7 mouse cellular contexts compared by ENCODE assay signal in the genomic region with DNA sequence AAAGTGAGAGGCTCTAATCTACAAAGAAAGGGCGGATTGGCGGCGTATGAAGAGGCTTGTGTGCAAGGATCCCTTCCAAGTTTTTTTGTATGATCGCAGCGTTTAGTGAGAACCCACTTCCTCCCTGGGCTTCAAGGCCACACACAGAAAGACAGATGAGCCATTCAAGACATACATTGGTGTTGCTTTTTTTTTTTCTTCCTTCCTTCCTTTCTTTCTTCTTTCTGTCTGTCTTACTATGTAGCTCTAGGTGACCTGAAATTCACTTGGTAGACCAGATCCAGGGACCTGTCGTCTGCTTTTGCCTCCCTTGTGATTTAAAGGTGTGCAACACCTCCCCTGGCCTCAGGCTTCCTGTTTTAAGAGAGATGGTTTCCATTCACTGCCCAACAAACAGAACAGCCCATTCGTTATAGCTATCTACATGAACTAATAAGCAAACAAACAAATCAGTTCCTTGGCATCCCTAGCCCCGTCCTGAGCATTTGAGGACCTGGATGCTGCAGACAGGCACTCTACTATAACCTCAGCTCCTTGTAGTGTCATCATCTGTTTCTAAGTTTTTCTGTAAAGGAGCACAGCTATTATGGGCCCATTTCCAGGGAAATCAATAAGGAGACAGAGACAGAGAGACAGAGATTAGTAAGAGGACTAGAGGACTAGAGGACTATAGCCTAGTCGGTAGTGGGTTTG. TPM values are rescaled to one million over a fixed set of nuclear protein-coding genes. Genes with fewer than 3 reads are reported as not detected.
DNase-seq lines count a peak whose midpoint lies in the region; ATAC-seq and TF ChIP-seq lines count a peak whose summit lies in the region.

No protein-coding gene starts in this region.

- H3K4me3 ChIP-seq in lung, adult 2 months (replicated peaks; ENCODE audit: extremely low read depth, low read depth, low read length) = peak overlapping the region; percentile 60
- peak overlapping the region; percentile 98 for H3K4me3 ChIP-seq in embryonic facial prominence, embryonic 13.5 days
- H3K4me3 ChIP-seq in hindbrain, embryonic 16.5 days (ENCODE audit: low read length) = peak overlapping the region; percentile 99
- peak overlapping the region; percentile 100 for H3K4me3 ChIP-seq in midbrain, embryonic 16.5 days (ENCODE audit: low read depth, low read length)

- H3K27me3 ChIP-seq in embryonic facial prominence, embryonic 13.5 days = no peaks in the 10 kb centered on the region
- no peaks in the 10 kb centered on the region for H3K27me3 ChIP-seq in hindbrain, embryonic 16.5 days (replicated peaks; ENCODE audit: control insufficient read depth, insufficient read depth, low read length)
- no peaks in the 10 kb centered on the region for H3K27me3 ChIP-seq in midbrain, embryonic 16.5 days (ENCODE audit: control insufficient read depth, insufficient read depth, low read depth, low read length)

- no peak for TF ChIP-seq CTCF in lung, adult 2 months (IDR thresholded peaks at IDR 0.05; ENCODE audit: insufficient read depth, low read length)

- no peak for TF ChIP-seq POLR2A in lung, adult 2 months (IDR thresholded peaks at IDR 0.05; ENCODE audit: borderline replicate concordance, extremely low read depth, low read depth, low read length)

- ATAC-seq in embryonic facial prominence, embryonic 13.5 days (ENCODE audit: insufficient number of reproducible peaks, insufficient read depth, low FRiP score, low TSS enrichment, low read depth) = no peak
- ATAC-seq in hindbrain, embryonic 16.5 days = no peak
- no peak for ATAC-seq in midbrain, embryonic 16.5 days

- no peak for DNase-seq in lung, adult 2 months
- DNase-seq in lung, postnatal 4 days = no peak
- DNase-seq in T-cell, adult 2 months (ENCODE audit: low spot score) = no peak
- DNase-seq in layer of hippocampus, adult 8-10 months (ENCODE audit: low spot score in 2 of 2) = no peak

- peak overlapping the region; percentile 87 for H3K4me2 ChIP-seq in embryonic facial prominence, embryonic 13.5 days
- peak overlapping the region; percentile 70 for H3K4me2 ChIP-seq in hindbrain, embryonic 16.5 days (ENCODE audit: low read length)
- peak overlapping the region; percentile 90 for H3K4me2 ChIP-seq in midbrain, embryonic 16.5 days (ENCODE audit: low read length)

- 16% methylated on average over 9 of the region's 9 CpGs for WGBS in lung, adult 2 months
- 24% methylated on average over 9 of the region's 9 CpGs for WGBS in embryonic facial prominence, embryonic 13.5 days
- 23% methylated on average over 9 of the region's 9 CpGs for WGBS in hindbrain, embryonic 16.5 days
- 18% methylated on average over 9 of the region's 9 CpGs for WGBS in midbrain, embryonic 16.5 days

- no peaks in the 10 kb centered on the region for H3K9me3 ChIP-seq in embryonic facial prominence, embryonic 13.5 days
- no peaks in the 10 kb centered on the region for H3K9me3 ChIP-seq in hindbrain, embryonic 16.5 days (ENCODE audit: control insufficient read depth, low read length)
- H3K9me3 ChIP-seq in midbrain, embryonic 16.5 days (replicated peaks; ENCODE audit: control insufficient read depth, low read length, poor library complexity, severe bottlenecking) = no peaks in the 10 kb centered on the region

- H3K4me1 ChIP-seq in lung, adult 2 months (ENCODE audit: control insufficient read depth, insufficient read depth, low read length) = peaks cover 15% of the 10 kb centered on the region
- H3K4me1 ChIP-seq in embryonic facial prominence, embryonic 13.5 days = peaks cover 29% of the 10 kb centered on the region
- H3K4me1 ChIP-seq in hindbrain, embryonic 16.5 days (ENCODE audit: control insufficient read depth, insufficient read depth, low read depth, low read length) = peaks cover 36% of the 10 kb centered on the region
- H3K4me1 ChIP-seq in midbrain, embryonic 16.5 days (ENCODE audit: control insufficient read depth, insufficient read depth, low read length) = peaks cover 46% of the 10 kb centered on the region

- H3K36me3 ChIP-seq in embryonic facial prominence, embryonic 13.5 days = no peaks in the 10 kb centered on the region
- no peaks in the 10 kb centered on the region for H3K36me3 ChIP-seq in hindbrain, embryonic 16.5 days (ENCODE audit: control insufficient read depth, insufficient read depth, low read length)
- no peaks in the 10 kb centered on the region for H3K36me3 ChIP-seq in midbrain, embryonic 16.5 days (ENCODE audit: control insufficient read depth, insufficient read depth, low read length)

- H3K9ac ChIP-seq in embryonic facial prominence, embryonic 13.5 days = peak overlapping the region; percentile 96
- peak overlapping the region; percentile 99 for H3K9ac ChIP-seq in hindbrain, embryonic 16.5 days (ENCODE audit: low read depth, low read length)
- peak overlapping the region; percentile 68; the same call in 1 of the 2 replicates for H3K9ac ChIP-seq in midbrain, embryonic 16.5 days (ENCODE audit: low read depth, low read length)

- peak overlapping the region; percentile 86 for H3K27ac ChIP-seq in embryonic facial prominence, embryonic 13.5 days
- peak overlapping the region; percentile 95 for H3K27ac ChIP-seq in hindbrain, embryonic 16.5 days (ENCODE audit: low read depth, low read length)
- H3K27ac ChIP-seq in midbrain, embryonic 16.5 days (ENCODE audit: low read length) = peak overlapping the region; percentile 93

RNA-seq across cellular contexts. Expression of a gene that starts 0.5 kb away (rescaled TPM):
- 49.0 and 54.7 TPM in 2 replicates for polyA plus RNA-seq in lung, adult 2 months (2012; rRNA removed)
- 91.3 and 92.1 TPM in 2 replicates for polyA plus RNA-seq in embryonic facial prominence, embryonic 13.5 days (2015; fragmentation: Nextera tagmentation; extraction: Ambion mirVana)
- polyA plus RNA-seq in hindbrain, embryonic 16.5 days (2015; fragmentation: Nextera tagmentation; extraction: Ambion mirVana) = 247 and 254 TPM in 2 replicates
- 241 and 246 TPM in 2 replicates for polyA plus RNA-seq in midbrain, embryonic 16.5 days (2015; fragmentation: Nextera tagmentation; extraction: Ambion mirVana)
- total RNA-seq in layer of hippocampus, adult 8-10 months (2022) = 100 to 1,000 TPM; 142 to 169 (median 158) TPM

RNA-seq across cellular contexts. Expression of a gene that starts 10.2 kb away (rescaled TPM):
- 44.8 and 76.3 TPM in 2 replicates for polyA plus RNA-seq in lung, adult 2 months (2012; rRNA removed)
- 36.7 and 37.2 TPM in 2 replicates for polyA plus RNA-seq in embryonic facial prominence, embryonic 13.5 days (2015; fragmentation: Nextera tagmentation; extraction: Ambion mirVana)
- polyA plus RNA-seq in hindbrain, embryonic 16.5 days (2015; fragmentation: Nextera tagmentation; extraction: Ambion mirVana) = 33.1 and 37.7 TPM in 2 replicates
- 39.3 and 42.7 TPM in 2 replicates for polyA plus RNA-seq in midbrain, embryonic 16.5 days (2015; fragmentation: Nextera tagmentation; extraction: Ambion mirVana)
- 100 to 1,000 TPM; 144 to 176 (median 162) TPM for total RNA-seq in layer of hippocampus, adult 8-10 months (2022)
